Mouse (Mus musculus): ENCODE measurements around the gene Gm20696.

GRCm38 (mm10) chr6:99305751-99306150, 360.8 kb downstream of the Gm20696 start:
- no peak for TF ChIP-seq CTCF (IDR thresholded peaks at IDR 0.05; ENCODE audit: low read depth, low read length)
- TF ChIP-seq GATA1 (IDR thresholded peaks at IDR 0.05; ENCODE audit: borderline replicate concordance, low read length), result no peak
- no peak for TF ChIP-seq POLR2AphosphoS5 (IDR thresholded peaks at IDR 0.05; ENCODE audit: insufficient replicate concordance, low read depth, low read length)

Measured in G1E (cell line).